8 mouse cellular contexts compared by ENCODE assay signal in genomic region chr9:41937967-41938348, GRCm38 (mm10).
DNase-seq lines count a peak whose midpoint lies in the region; ATAC-seq lines count a peak whose summit lies in the region.

No protein-coding gene starts in this region.

- 0 out of 2 replicates have a peak overlapping the region, but pooled peaks have one; percentile 13 for H3K4me2 ChIP-seq in embryonic facial prominence, embryonic 12.5 days (replicated peaks)
- H3K4me2 ChIP-seq in stomach, embryonic 16.5 days (ENCODE audit: low read depth, low read length) = no peak overlapping the region

- peak overlapping the region; percentile 98 for H3K27ac ChIP-seq in embryonic facial prominence, embryonic 12.5 days
- H3K27ac ChIP-seq in limb, embryonic 10.5 days = peak overlapping the region; percentile 88
- peak overlapping the region; percentile 63 for H3K27ac ChIP-seq in stomach, embryonic 16.5 days (ENCODE audit: low read length)

- no peak overlapping the region for H3K4me3 ChIP-seq in embryonic facial prominence, embryonic 12.5 days
- no peak overlapping the region for H3K4me3 ChIP-seq in limb, embryonic 10.5 days
- no peak overlapping the region for H3K4me3 ChIP-seq in stomach, embryonic 16.5 days (replicated peaks; ENCODE audit: low read length)

- no peaks in the 10 kb centered on the region for H3K27me3 ChIP-seq in embryonic facial prominence, embryonic 12.5 days
- no peaks in the 10 kb centered on the region for H3K27me3 ChIP-seq in limb, embryonic 10.5 days (ENCODE audit: low read depth, poor library complexity, severe bottlenecking)
- no peaks in the 10 kb centered on the region for H3K27me3 ChIP-seq in stomach, embryonic 16.5 days (ENCODE audit: control insufficient read depth, insufficient read depth, low read length)

- WGBS in embryonic facial prominence, embryonic 12.5 days = 7% methylated on average over 3 of the region's 3 CpGs
- 25% methylated on average over 3 of the region's 3 CpGs for WGBS in limb, embryonic 10.5 days
- WGBS in stomach, embryonic 16.5 days = 13% methylated on average over 3 of the region's 3 CpGs

- H3K9me3 ChIP-seq in embryonic facial prominence, embryonic 12.5 days = no peaks in the 10 kb centered on the region
- H3K9me3 ChIP-seq in limb, embryonic 10.5 days (replicated peaks) = no peaks in the 10 kb centered on the region
- no peaks in the 10 kb centered on the region for H3K9me3 ChIP-seq in stomach, embryonic 16.5 days (replicated peaks; ENCODE audit: control insufficient read depth, low read length)

- H3K4me1 ChIP-seq in embryonic facial prominence, embryonic 12.5 days = peaks cover 62% of the 10 kb centered on the region
- peaks cover 67% of the 10 kb centered on the region for H3K4me1 ChIP-seq in limb, embryonic 10.5 days
- H3K4me1 ChIP-seq in stomach, embryonic 16.5 days (ENCODE audit: control insufficient read depth, insufficient read depth, low read length) = peaks cover 29% of the 10 kb centered on the region

- peak; percentile 44 for DNase-seq in adipocyte (ENCODE audit: low spot score)
- DNase-seq in heart, postnatal 4 days = peak; percentile 61
- DNase-seq in limb, embryonic 10.5 days (ENCODE audit: low spot score) = peak; percentile 42
- DNase-seq in retina, postnatal 1 day = no peak
- DNase-seq in cerebellum, adult 9-10 months = no peak
- no peak for DNase-seq in layer of hippocampus, adult 11-12 months (ENCODE audit: low spot score)

- H3K9ac ChIP-seq in embryonic facial prominence, embryonic 12.5 days = no peak overlapping the region
- no peak overlapping the region for H3K9ac ChIP-seq in stomach, embryonic 16.5 days (ENCODE audit: low read length)

- no peaks in the 10 kb centered on the region for H3K36me3 ChIP-seq in embryonic facial prominence, embryonic 12.5 days
- H3K36me3 ChIP-seq in limb, embryonic 10.5 days = no peaks in the 10 kb centered on the region
- no peaks in the 10 kb centered on the region for H3K36me3 ChIP-seq in stomach, embryonic 16.5 days (ENCODE audit: control insufficient read depth, insufficient read depth, low read length)

- ATAC-seq in embryonic facial prominence, embryonic 12.5 days (ENCODE audit: insufficient number of reproducible peaks, insufficient read depth, low FRiP score, low TSS enrichment) = peak; percentile 54
- no peak for ATAC-seq in stomach, embryonic 16.5 days (ENCODE audit: insufficient read depth, low FRiP score)

Comparison
In these comparisons a context has a peak if more than half of its experiments do, and no peak if none do; other contexts are left out.
1. DNase-seq: peak in adipocyte (single experiment), heart, postnatal 4 days (single experiment) and limb, embryonic 10.5 days (single experiment); none in retina, postnatal 1 day (single experiment), cerebellum, adult 9-10 months (single experiment) and layer of hippocampus, adult 11-12 months (single experiment).
2. Peak in every context shown above with its lines, with median percentiles within 50 percentile points of each other: H3K27ac ChIP-seq.